Mouse (Mus musculus) hindbrain, embryonic 16.5 days (tissue): ENCODE data around the gene Zfp366. TPM values are rescaled to one million over a fixed set of nuclear protein-coding genes. Genes with fewer than 3 reads are reported as not detected.
"Not testable (repeated sequence)": the region's sequence is repeated elsewhere in the genome, so short reads cannot be mapped to it uniquely, and the experiment has no call there.

Experiments used
- ATAC-seq: fragments of 200-750 bp; cut with Nextera tagmentation; 2 replicates; pipeline ENCODE4 v1.8.0; 2017; ENCODE audit warnings: moderate TSS enrichment, moderate library complexity
- H3K27ac ChIP-seq: fragments of 300-500 bp; sonication (generic); 2 replicates; pipeline ENCODE4 v1.5.1; 2014; ENCODE audit warnings: low read depth, mild to moderate bottlenecking, control low read depth, low read length, moderate library complexity
- H3K27me3 ChIP-seq: fragments of 300-500 bp; sonication (generic); replicated peaks from 2 replicates; pipeline ENCODE4 v1.6.1; 2014; ENCODE audit warnings: low read length; ENCODE audit not compliant: control insufficient read depth, insufficient read depth
- H3K36me3 ChIP-seq: fragments of 300-500 bp; sonication (generic); 2 replicates; pipeline ENCODE4 v1.6.1; 2014; ENCODE audit warnings: mild to moderate bottlenecking, low read length, moderate library complexity, mixed read lengths; ENCODE audit not compliant: control insufficient read depth, insufficient read depth
- H3K4me1 ChIP-seq: fragments of 300-500 bp; sonication (generic); 2 replicates; pipeline ENCODE4 v1.6.1; 2014; ENCODE audit warnings: low read depth, low read length; ENCODE audit not compliant: control insufficient read depth, insufficient read depth
- H3K4me2 ChIP-seq: fragments of 300-500 bp; sonication (generic); 2 replicates; pipeline ENCODE4 v1.6.1; 2014; ENCODE audit warnings: mild to moderate bottlenecking, low read length, control low read depth, moderate library complexity
- H3K4me3 ChIP-seq: fragments of 300-500 bp; sonication (generic); 2 replicates; pipeline ENCODE4 v1.5.1; 2014; ENCODE audit warnings: mild to moderate bottlenecking, low read length, control low read depth, moderate library complexity
- H3K9ac ChIP-seq: fragments of 300-500 bp; sonication (generic); 2 replicates; pipeline ENCODE4 v1.6.1; 2014; ENCODE audit warnings: low read depth, mild to moderate bottlenecking, control low read depth, low read length, moderate library complexity
- H3K9me3 ChIP-seq: fragments of 300-500 bp; sonication (generic); 2 replicates; pipeline ENCODE4 v1.6.1; 2014; ENCODE audit warnings: mild to moderate bottlenecking, low read length, moderate library complexity; ENCODE audit not compliant: control insufficient read depth
- WGBS: fragments of 180-500 bp; shearing (Covaris S2); extraction: QIAGEN DNeasy Blood & Tissue Kit; methylation state at CpG from one replicate; pipeline ENCODE4 v1.1.7; 2014; 5-methylcytosine and 5-hydroxymethylcytosine counted together
- polyA plus RNA-seq: library from polyadenylated mRNA; unstranded; fragments of >200 nt; fragmentation: Nextera tagmentation; extraction: Ambion mirVana; gene quantifications from 2 replicates; pipeline ENCODE4 v1.2.1, GENCODE M21; 2015

The Zfp366 gene
- polyA plus RNA-seq, 1 experiment from 2014 or later = 1.0 TPM

- no peak overlapping the region for H3K4me3 ChIP-seq
- no peak overlapping the region for H3K27ac ChIP-seq
- H3K4me2 ChIP-seq = no peak overlapping the region
- H3K9ac ChIP-seq = no peak overlapping the region
- no peak for ATAC-seq
- no peaks in the 10 kb centered on the region for H3K36me3 ChIP-seq
- 86% methylated on average over 2 of the region's 2 CpGs for WGBS
- 0 out of 2 replicates have a peak, but pooled peaks cover 3% of the 10 kb centered on the region for H3K27me3 ChIP-seq
- H3K4me1 ChIP-seq = peaks cover 2% of the 10 kb centered on the region
- H3K9me3 ChIP-seq = no peaks in the 10 kb centered on the region
Measured at GRCm38 (mm10) chr13:99157709-99158108, 26.9 kb upstream of the Zfp366 start.

- no peak overlapping the region for H3K4me3 ChIP-seq
- WGBS = 89% methylated on average over 3 of the region's 3 CpGs
- no peaks in the 10 kb centered on the region for H3K27me3 ChIP-seq
- no peaks in the 10 kb centered on the region for H3K4me1 ChIP-seq
- H3K9ac ChIP-seq = no peak overlapping the region
- no peaks in the 10 kb centered on the region for H3K9me3 ChIP-seq
- H3K36me3 ChIP-seq = no peaks in the 10 kb centered on the region
- ATAC-seq = no peak
- H3K4me2 ChIP-seq = no peak overlapping the region
- H3K27ac ChIP-seq = no peak overlapping the region
Measured at GRCm38 (mm10) chr13:99158773-99159172, 25.9 kb upstream of the Zfp366 start.

GRCm38 (mm10) chr13:99163071-99163470 lies 21.6 kb upstream of the Zfp366 start:
- no peak for ATAC-seq
- H3K4me1 ChIP-seq = no peaks in the 10 kb centered on the region
- no peak overlapping the region for H3K4me3 ChIP-seq
- no peaks in the 10 kb centered on the region for H3K27me3 ChIP-seq
- no peak overlapping the region for H3K9ac ChIP-seq
- H3K4me2 ChIP-seq = no peak overlapping the region
- no peak overlapping the region for H3K27ac ChIP-seq
- 55% methylated on average over 4 of the region's 4 CpGs for WGBS
- H3K36me3 ChIP-seq = no peaks in the 10 kb centered on the region
- H3K9me3 ChIP-seq = no peaks in the 10 kb centered on the region

GRCm38 (mm10) chr13:99163521-99164359 lies 20.9 kb upstream of the Zfp366 start:
- no peak for ATAC-seq
- H3K27ac ChIP-seq = peak overlapping the region; percentile 4; the same call in 1 of the 2 replicates
- WGBS = 48% methylated on average over 10 of the region's 10 CpGs

GRCm38 (mm10) chr13:99164360-99164759 lies 20.3 kb upstream of the Zfp366 start:
- 77% methylated on average over 2 of the region's 2 CpGs for WGBS
- H3K4me1 ChIP-seq = no peaks in the 10 kb centered on the region
- no peak overlapping the region for H3K9ac ChIP-seq
- H3K4me3 ChIP-seq = no peak overlapping the region
- H3K27me3 ChIP-seq = no peaks in the 10 kb centered on the region
- no peak for ATAC-seq
- H3K27ac ChIP-seq = no peak overlapping the region
- H3K36me3 ChIP-seq = no peaks in the 10 kb centered on the region
- H3K4me2 ChIP-seq = no peak overlapping the region
- H3K9me3 ChIP-seq = no peaks in the 10 kb centered on the region

More at GRCm38 (mm10) chr13:99163521-99164359, 20.9 kb upstream of the Zfp366 start:
- Histone ChIP-seq H3K9ac (no peak overlapping the region), H3K4me3 (no peak overlapping the region), H3K36me3 (no peaks in the 10 kb centered on the region), H3K4me1 (no peaks in the 10 kb centered on the region), H3K27me3 (no peaks in the 10 kb centered on the region), H3K4me2 (no peak overlapping the region), H3K9me3 (no peaks in the 10 kb centered on the region)

GRCm38 (mm10) chr13:99169401-99169800 lies 15.2 kb upstream of the Zfp366 start:
- Histone ChIP-seq H3K27me3 (no peaks in the 10 kb centered on the region), H3K27ac (no peak overlapping the region), H3K4me3 (no peak overlapping the region), H3K4me1 (no peaks in the 10 kb centered on the region), H3K9me3 (no peaks in the 10 kb centered on the region), H3K36me3 (no peaks in the 10 kb centered on the region), H3K4me2 (no peak overlapping the region), H3K9ac (no peak overlapping the region)
- WGBS = 78% methylated on average over 6 of the region's 6 CpGs
- ATAC-seq = no peak

- H3K4me2 ChIP-seq = no peak overlapping the region
- no peak for ATAC-seq
- no peaks in the 10 kb centered on the region for H3K27me3 ChIP-seq
- no peak overlapping the region for H3K4me3 ChIP-seq
- H3K9me3 ChIP-seq = no peaks in the 10 kb centered on the region
- WGBS = 35% methylated on average over 2 of the region's 2 CpGs
- H3K4me1 ChIP-seq = no peaks in the 10 kb centered on the region
- H3K36me3 ChIP-seq = no peaks in the 10 kb centered on the region
- H3K9ac ChIP-seq = no peak overlapping the region
- H3K27ac ChIP-seq = no peak overlapping the region
Measured at GRCm38 (mm10) chr13:99170337-99170736, 14.3 kb upstream of the Zfp366 start.

- H3K4me3 ChIP-seq = no peak overlapping the region
- H3K9ac ChIP-seq = no peak overlapping the region
- 42% methylated on average over 4 of the region's 4 CpGs for WGBS
- no peak overlapping the region for H3K4me2 ChIP-seq
- no peak for ATAC-seq
- H3K9me3 ChIP-seq = no peaks in the 10 kb centered on the region
- H3K36me3 ChIP-seq = no peaks in the 10 kb centered on the region
- no peaks in the 10 kb centered on the region for H3K4me1 ChIP-seq
- no peaks in the 10 kb centered on the region for H3K27me3 ChIP-seq
- no peak overlapping the region for H3K27ac ChIP-seq
Measured at GRCm38 (mm10) chr13:99173849-99174248, 10.8 kb upstream of the Zfp366 start.

GRCm38 (mm10) chr13:99182828-99183227 lies 1.8 kb upstream of the Zfp366 start:
- H3K27ac ChIP-seq, H3K9ac ChIP-seq, H3K4me1 ChIP-seq, H3K9me3 ChIP-seq, ATAC-seq, H3K4me2 ChIP-seq, H3K27me3 ChIP-seq, H3K36me3 ChIP-seq, H3K4me3 ChIP-seq: not testable (repeated sequence)
- 83% methylated on average over 3 of the region's 3 CpGs for WGBS
